Mouse (Mus musculus): ENCODE measurements around the gene Upp1. TPM values are rescaled to one million over a fixed set of nuclear protein-coding genes. Genes with fewer than 3 reads are reported as not detected.

The Upp1 gene
- polyA plus RNA-seq (2015; fragmentation: Nextera tagmentation; extraction: Ambion mirVana): 4.4 and 6.3 TPM in 2 replicates

- peak within 1 kb of the TSS; percentile 35 for H3K9ac ChIP-seq (ENCODE audit: low read depth, low read length)
- ATAC-seq: no peak; the same call in 1 of the 2 replicates
- H3K4me2 ChIP-seq (ENCODE audit: low read length): peak within 1 kb of the TSS; percentile 90
- H3K36me3 ChIP-seq (ENCODE audit: control insufficient read depth, insufficient read depth, low read length): no peaks in the 10 kb centered on the region
- peaks cover 14% of the 10 kb centered on the region for H3K27me3 ChIP-seq (replicated peaks; ENCODE audit: control insufficient read depth, insufficient read depth, low read length)
- no peak within 1 kb of the TSS for H3K27ac ChIP-seq (ENCODE audit: low read depth, low read length)
- H3K4me1 ChIP-seq (ENCODE audit: control insufficient read depth, insufficient read depth, low read depth, low read length): peaks cover 21% of the 10 kb centered on the region
- no peaks in the 10 kb centered on the region for H3K9me3 ChIP-seq (ENCODE audit: control insufficient read depth, low read length)
- 2% methylated on average over 7 of the region's 7 CpGs for WGBS
- peak within 1 kb of the TSS; percentile 43 for H3K4me3 ChIP-seq (ENCODE audit: low read length)
Measured at GRCm38 (mm10) chr11:9118050-9118420, at the start of gene Upp1. Gene Upp1, plus strand, starts transcription at chr11:9118103.

- ATAC-seq: 0 out of 2 replicates have a peak, but pooled peaks have one; percentile 69
- Histone ChIP-seq H3K4me3 (ENCODE audit: low read length) (no peak overlapping the region), H3K27me3 (replicated peaks; ENCODE audit: control insufficient read depth, insufficient read depth, low read length) (no peaks in the 10 kb centered on the region), H3K27ac (ENCODE audit: low read depth, low read length) (no peak overlapping the region), H3K4me2 (ENCODE audit: low read length) (no peak overlapping the region), H3K4me1 (ENCODE audit: control insufficient read depth, insufficient read depth, low read depth, low read length) (no peaks in the 10 kb centered on the region), H3K9me3 (ENCODE audit: control insufficient read depth, low read length) (no peaks in the 10 kb centered on the region), H3K9ac (ENCODE audit: low read depth, low read length) (no peak overlapping the region), H3K36me3 (ENCODE audit: control insufficient read depth, insufficient read depth, low read length) (no peaks in the 10 kb centered on the region)
- 71% methylated on average over 3 of the region's 3 CpGs for WGBS
Measured at GRCm38 (mm10) chr11:9076444-9076843, 41.5 kb upstream of the Upp1 start.

GRCm38 (mm10) chr11:9113189-9113588, 4.7 kb upstream of the Upp1 start:
- no peak overlapping the region for H3K9ac ChIP-seq (ENCODE audit: low read depth, low read length)
- no peaks in the 10 kb centered on the region for H3K9me3 ChIP-seq (ENCODE audit: control insufficient read depth, low read length)
- no peak for ATAC-seq
- H3K4me2 ChIP-seq (ENCODE audit: low read length): no peak overlapping the region
- no peak overlapping the region for H3K27ac ChIP-seq (ENCODE audit: low read depth, low read length)
- H3K4me1 ChIP-seq (ENCODE audit: control insufficient read depth, insufficient read depth, low read depth, low read length): peaks cover 8% of the 10 kb centered on the region
- H3K27me3 ChIP-seq (replicated peaks; ENCODE audit: control insufficient read depth, insufficient read depth, low read length): peaks cover 10% of the 10 kb centered on the region; the same call in 1 of the 2 replicates
- 71% methylated on average over 2 of the region's 2 CpGs for WGBS
- no peak overlapping the region for H3K4me3 ChIP-seq (ENCODE audit: low read length)
- no peaks in the 10 kb centered on the region for H3K36me3 ChIP-seq (ENCODE audit: control insufficient read depth, insufficient read depth, low read length)

DNA sequence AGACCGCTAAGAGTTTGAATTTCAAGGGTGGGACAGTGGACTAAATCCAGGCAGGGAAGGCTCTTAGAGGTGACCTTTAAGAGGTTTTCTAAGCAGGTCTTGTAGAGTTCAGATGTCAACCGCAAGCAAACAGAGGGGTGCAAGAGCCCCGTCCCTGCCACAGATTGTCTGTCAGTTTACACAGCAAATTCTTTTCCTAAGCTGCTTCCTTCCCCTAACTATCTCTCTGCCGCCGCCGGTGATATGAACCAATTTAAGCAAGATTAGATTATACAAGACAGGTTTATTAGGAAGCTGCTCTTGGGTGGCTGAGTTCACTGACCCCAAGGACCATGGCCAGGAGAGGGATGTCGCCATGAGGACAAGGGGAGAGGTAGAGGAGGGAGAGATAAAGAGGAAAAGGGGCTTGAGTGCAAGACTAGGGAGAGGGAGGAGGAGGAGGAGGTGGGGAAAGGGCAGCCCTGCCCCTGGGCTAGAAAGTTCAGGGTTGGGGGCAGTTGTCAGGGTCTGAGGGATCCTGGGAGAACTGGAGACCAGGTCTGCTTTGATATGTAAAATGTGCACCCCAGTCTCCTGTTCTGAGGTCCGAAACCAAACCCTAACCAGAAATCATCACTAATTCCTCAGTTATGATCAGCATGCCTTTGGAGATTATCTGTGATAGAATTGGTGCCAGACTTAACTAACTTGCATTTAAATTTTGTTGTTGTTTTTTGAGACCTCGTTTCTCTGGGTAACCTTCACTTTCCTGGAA, 2.4 kb upstream of the Upp1 start:
- Histone ChIP-seq H3K27me3 (replicated peaks; ENCODE audit: control insufficient read depth, insufficient read depth, low read length) (peaks cover 14% of the 10 kb centered on the region), H3K4me2 (ENCODE audit: low read length) (no peak overlapping the region), H3K36me3 (ENCODE audit: control insufficient read depth, insufficient read depth, low read length) (no peaks in the 10 kb centered on the region), H3K9me3 (ENCODE audit: control insufficient read depth, low read length) (no peaks in the 10 kb centered on the region), H3K27ac (ENCODE audit: low read depth, low read length) (no peak overlapping the region), H3K4me3 (ENCODE audit: low read length) (no peak overlapping the region), H3K4me1 (ENCODE audit: control insufficient read depth, insufficient read depth, low read depth, low read length) (peaks cover 21% of the 10 kb centered on the region), H3K9ac (ENCODE audit: low read depth, low read length) (no peak overlapping the region)
- 17% methylated on average over 9 of the region's 9 CpGs for WGBS
- no peak for ATAC-seq

DNA sequence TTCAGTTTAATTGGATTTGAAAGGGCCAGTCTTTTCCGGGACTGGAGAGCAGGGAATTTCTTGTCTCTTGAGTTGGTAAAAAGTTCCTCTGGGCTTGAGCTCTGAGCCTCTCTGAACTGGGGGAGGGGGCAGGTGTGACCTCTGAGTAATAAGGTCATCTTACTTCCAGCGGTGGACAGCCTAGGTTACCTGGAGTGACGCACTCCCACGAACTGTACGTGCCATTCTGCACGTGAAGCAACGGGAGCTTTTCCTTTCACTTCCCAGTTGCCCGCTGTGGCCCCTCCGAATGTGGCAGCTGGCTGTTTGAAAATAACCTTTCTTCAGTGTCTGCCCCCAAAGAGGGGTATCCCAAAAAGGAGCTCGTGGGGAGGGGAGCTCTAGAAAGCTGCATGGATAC, 1.8 kb upstream of the Upp1 start:
- peak overlapping the region; percentile 25 for H3K4me2 ChIP-seq (ENCODE audit: low read length)
- H3K9me3 ChIP-seq (ENCODE audit: control insufficient read depth, low read length): no peaks in the 10 kb centered on the region
- WGBS: 4% methylated on average over 10 of the region's 10 CpGs
- peaks cover 21% of the 10 kb centered on the region for H3K4me1 ChIP-seq (ENCODE audit: control insufficient read depth, insufficient read depth, low read depth, low read length)
- ATAC-seq: no peak
- H3K9ac ChIP-seq (ENCODE audit: low read depth, low read length): no peak overlapping the region
- no peak overlapping the region for H3K27ac ChIP-seq (ENCODE audit: low read depth, low read length)
- H3K4me3 ChIP-seq (ENCODE audit: low read length): peak overlapping the region; percentile 6; the same call in 1 of the 2 replicates
- no peaks in the 10 kb centered on the region for H3K36me3 ChIP-seq (ENCODE audit: control insufficient read depth, insufficient read depth, low read length)
- H3K27me3 ChIP-seq (replicated peaks; ENCODE audit: control insufficient read depth, insufficient read depth, low read length): peaks cover 14% of the 10 kb centered on the region

- WGBS: 7% methylated on average over 3 of the region's 3 CpGs
- Histone ChIP-seq H3K9ac (ENCODE audit: low read depth, low read length) (no peak overlapping the region), H3K4me2 (ENCODE audit: low read length) (no peak overlapping the region), H3K4me3 (ENCODE audit: low read length) (no peak overlapping the region), H3K4me1 (ENCODE audit: control insufficient read depth, insufficient read depth, low read depth, low read length) (peaks cover 21% of the 10 kb centered on the region), H3K36me3 (ENCODE audit: control insufficient read depth, insufficient read depth, low read length) (no peaks in the 10 kb centered on the region), H3K27me3 (replicated peaks; ENCODE audit: control insufficient read depth, insufficient read depth, low read length) (peaks cover 14% of the 10 kb centered on the region), H3K27ac (ENCODE audit: low read depth, low read length) (no peak overlapping the region), H3K9me3 (ENCODE audit: control insufficient read depth, low read length) (no peaks in the 10 kb centered on the region)
- ATAC-seq: no peak
Measured at GRCm38 (mm10) chr11:9116916-9117315, 987 bp upstream of the Upp1 start.

- H3K4me1 ChIP-seq (ENCODE audit: control insufficient read depth, insufficient read depth, low read depth, low read length): peaks cover 21% of the 10 kb centered on the region
- peak; percentile 75 for ATAC-seq
- 3% methylated on average over 13 of the region's 13 CpGs for WGBS
Measured at GRCm38 (mm10) chr11:9117358-9118049, 399 bp upstream of the Upp1 start.

DNA sequence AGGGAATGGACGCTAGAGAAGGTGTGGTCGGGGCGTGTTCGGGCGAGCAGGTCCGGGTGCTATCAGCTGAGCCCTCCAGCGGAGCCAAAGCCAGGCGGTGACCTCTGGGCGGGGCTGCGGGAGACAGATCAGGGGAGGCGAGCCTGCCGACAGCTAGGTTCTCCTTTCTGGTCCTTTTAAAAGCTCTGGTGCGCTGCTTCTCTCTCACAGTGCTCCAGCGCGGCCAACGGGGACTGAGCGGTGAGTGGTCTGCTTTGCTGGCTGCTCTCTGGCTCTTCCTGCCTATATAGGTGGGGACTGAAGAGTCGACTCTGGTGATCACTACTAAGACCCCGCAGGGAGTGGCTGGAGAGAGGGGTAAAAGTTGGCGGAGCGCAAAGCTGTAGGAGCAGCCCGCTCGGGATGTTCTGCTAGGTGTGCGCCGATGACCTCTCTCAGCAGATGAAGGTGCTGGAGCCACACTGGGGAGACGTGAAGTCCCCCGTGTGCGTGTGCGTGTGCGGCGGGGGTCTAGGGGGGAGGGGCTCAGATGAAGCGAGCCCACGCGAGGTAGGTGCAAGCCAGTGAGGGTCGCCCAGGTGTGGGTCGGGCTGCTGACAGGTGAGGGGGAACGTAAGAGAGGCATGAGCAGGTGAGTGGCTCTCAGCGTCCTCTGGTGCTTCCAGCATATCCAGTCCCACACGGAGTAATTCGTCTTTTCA, 668 bp downstream of the Upp1 start:
- H3K9me3 ChIP-seq (ENCODE audit: control insufficient read depth, low read length): no peaks in the 10 kb centered on the region
- H3K4me3 ChIP-seq (ENCODE audit: low read length): peak overlapping the region; percentile 43
- H3K4me2 ChIP-seq (ENCODE audit: low read length): peak overlapping the region; percentile 90
- 1% methylated on average over 40 of the region's 40 CpGs for WGBS
- ATAC-seq: peak; percentile 76
- H3K9ac ChIP-seq (ENCODE audit: low read depth, low read length): peak overlapping the region; percentile 35
- H3K36me3 ChIP-seq (ENCODE audit: control insufficient read depth, insufficient read depth, low read length): no peaks in the 10 kb centered on the region
- peaks cover 14% of the 10 kb centered on the region for H3K27me3 ChIP-seq (replicated peaks; ENCODE audit: control insufficient read depth, insufficient read depth, low read length)
- no peak overlapping the region for H3K27ac ChIP-seq (ENCODE audit: low read depth, low read length)
- H3K4me1 ChIP-seq (ENCODE audit: control insufficient read depth, insufficient read depth, low read depth, low read length): peaks cover 21% of the 10 kb centered on the region

More at GRCm38 (mm10) chr11:9117358-9118049, 399 bp upstream of the Upp1 start:
- H3K27ac ChIP-seq (ENCODE audit: low read depth, low read length): no peak overlapping the region
- H3K4me3 ChIP-seq (ENCODE audit: low read length): peak overlapping the region; percentile 43
- H3K9ac ChIP-seq (ENCODE audit: low read depth, low read length): peak overlapping the region; percentile 23; the same call in 1 of the 2 replicates
- H3K36me3 ChIP-seq (ENCODE audit: control insufficient read depth, insufficient read depth, low read length): no peaks in the 10 kb centered on the region
- H3K4me2 ChIP-seq (ENCODE audit: low read length): peak overlapping the region; percentile 90
- peaks cover 14% of the 10 kb centered on the region for H3K27me3 ChIP-seq (replicated peaks; ENCODE audit: control insufficient read depth, insufficient read depth, low read length)
- H3K9me3 ChIP-seq (ENCODE audit: control insufficient read depth, low read length): no peaks in the 10 kb centered on the region
